Mouse (Mus musculus): Measurements from ENCODE around the gene Iqgap2. TPM values are rescaled to one million over a fixed set of nuclear protein-coding genes. Genes with fewer than 3 reads are reported as not detected.

The Iqgap2 gene
- polyA plus RNA-seq, 1 experiment from 2014 or later: 12.7 TPM

DNA sequence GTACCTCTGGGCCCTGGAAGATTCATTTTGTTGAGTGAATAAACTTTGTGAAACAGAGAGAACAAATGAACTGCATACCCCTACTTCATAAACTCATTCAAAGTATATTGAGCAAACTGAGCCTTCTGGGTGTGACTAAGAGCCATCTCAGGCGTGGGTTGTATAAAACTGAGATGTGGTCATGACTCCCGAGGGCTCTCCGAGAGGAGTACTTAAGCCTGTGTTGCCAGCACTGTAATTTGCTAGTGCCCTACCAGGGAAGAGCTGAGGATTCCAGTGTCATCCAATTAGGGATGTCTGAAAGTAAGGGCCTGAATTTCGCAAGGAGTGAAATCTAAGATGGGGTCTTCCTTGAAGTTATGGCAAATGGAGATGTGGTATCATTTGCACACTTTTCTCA, 304.1 kb downstream of the Iqgap2 start:
- no peak for DNase-seq (ENCODE audit: low spot score)

GRCm38 (mm10) chr13:95584898-95585297, 306.8 kb downstream of the Iqgap2 start:
- DNase-seq (ENCODE audit: low spot score): no peak

- no peak for DNase-seq (ENCODE audit: low spot score)
Measured at GRCm38 (mm10) chr13:95583237-95584189, 308.2 kb downstream of the Iqgap2 start.

DNA sequence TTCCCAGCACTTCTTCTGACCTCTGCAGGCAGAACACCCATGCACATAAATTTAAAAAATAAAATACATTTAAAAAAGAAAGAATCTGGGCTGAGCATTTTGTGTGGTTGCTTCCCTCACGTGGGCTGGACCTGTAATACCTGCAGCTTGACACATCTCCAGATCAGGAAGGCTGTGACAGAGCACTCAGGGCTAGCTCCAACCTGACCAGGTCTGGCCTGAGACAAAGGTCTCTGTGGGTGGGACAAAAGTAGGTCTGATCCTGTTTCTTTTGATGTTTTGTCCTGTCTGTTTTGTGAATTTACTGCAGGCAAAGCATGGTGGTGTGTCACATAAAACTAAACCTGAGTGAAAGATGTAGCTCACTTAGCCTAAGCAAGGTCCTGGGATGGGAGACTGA, 309.9 kb downstream of the Iqgap2 start:
- DNase-seq (ENCODE audit: low spot score): no peak

GRCm38 (mm10) chr13:95578016-95578697, 313.6 kb downstream of the Iqgap2 start:
- DNase-seq (ENCODE audit: low spot score): no peak

Other genes with a start within 250 kb of the Iqgap2 start
- 0.56 and 0.76 TPM in 2 replicates for gene F2rl2, start 195.1 kb downstream of the Iqgap2 start, polyA plus RNA-seq (2015; fragmentation: Nextera tagmentation; extraction: Ambion mirVana)
- gene Gm20075, start 189.5 kb upstream of the Iqgap2 start, polyA plus RNA-seq (2015; fragmentation: Nextera tagmentation; extraction: Ambion mirVana): 28.4 and 29.3 TPM in 2 replicates
- gene Gm17190, start 190.1 kb upstream of the Iqgap2 start, polyA plus RNA-seq (2015; fragmentation: Nextera tagmentation; extraction: Ambion mirVana): not detected in 2 replicates
- gene Sv2c, start 240.7 kb upstream of the Iqgap2 start, polyA plus RNA-seq (2015; fragmentation: Nextera tagmentation; extraction: Ambion mirVana): 0.39 and 1.1 TPM in 2 replicates